Mouse (Mus musculus) adrenal gland, adult 2 months (tissue): Measurements from ENCODE around the gene Mamdc4. TPM values are rescaled to one million over a fixed set of nuclear protein-coding genes. Genes with fewer than 3 reads are reported as not detected.
"Not testable (repeated sequence)": the region's sequence is repeated elsewhere in the genome, so short reads cannot be mapped to it uniquely, and the experiment has no call there.

Experiments used
- DNase-seq: peaks from one replicate; pipeline ENCODE4 v3.0.0; 2021
- polyA plus RNA-seq: library from polyadenylated mRNA; depleted of rRNA; stranded (reverse); fragments of >200 nt; gene quantifications from 2 replicates; pipeline ENCODE4 v1.2.3, GENCODE M21; 2012
- total RNA-seq, 2 experiments: library from RNA; stranded (reverse); gene quantifications; 2 replicates each; pipeline ENCODE4 v1.2.3; 2021

The Mamdc4 gene
- total and polyA plus RNA-seq, 3 experiments: 2.3 to 7.4 (median 4.2) TPM

DNA sequence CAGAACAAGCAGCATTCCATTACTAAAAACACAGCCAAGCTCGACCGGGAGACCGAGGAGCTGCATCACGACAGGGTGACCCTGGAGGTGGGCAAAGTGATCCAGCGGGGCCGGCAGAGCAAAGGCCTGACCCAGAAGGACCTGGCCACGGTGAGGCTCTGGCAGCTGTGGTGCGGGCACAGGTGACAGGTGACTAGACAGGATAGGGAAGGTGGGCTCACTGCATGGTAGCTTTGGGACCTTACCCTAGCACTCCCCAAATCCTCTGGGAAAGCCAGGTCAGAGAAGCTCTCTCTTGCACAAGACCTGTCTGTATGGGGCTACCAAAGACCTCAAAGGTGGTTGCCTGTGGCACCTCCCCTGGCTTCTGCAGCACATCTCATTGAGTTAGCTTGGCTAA, 14.1 kb downstream of the Mamdc4 start:
- no peak for DNase-seq

DNA sequence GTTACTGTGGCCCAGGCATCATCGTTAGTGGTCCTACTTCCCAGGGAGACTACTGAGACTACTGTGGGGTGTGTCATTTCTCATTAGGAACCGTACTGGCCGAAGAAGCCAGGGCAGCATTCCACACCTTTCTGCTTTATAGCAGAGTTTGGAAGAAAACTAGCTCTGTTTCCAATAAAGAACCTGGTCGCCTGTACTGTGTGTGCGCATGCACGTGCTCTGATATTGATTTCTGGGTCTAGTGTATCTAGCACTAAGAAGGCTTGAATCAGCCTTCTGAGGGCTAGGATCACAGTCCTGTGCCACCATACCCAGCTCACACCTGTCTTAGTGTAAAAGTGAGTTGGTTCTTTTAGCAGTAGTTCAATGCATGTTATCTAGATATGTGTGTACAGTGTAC, 15.9 kb downstream of the Mamdc4 start:
- DNase-seq: no peak

DNA sequence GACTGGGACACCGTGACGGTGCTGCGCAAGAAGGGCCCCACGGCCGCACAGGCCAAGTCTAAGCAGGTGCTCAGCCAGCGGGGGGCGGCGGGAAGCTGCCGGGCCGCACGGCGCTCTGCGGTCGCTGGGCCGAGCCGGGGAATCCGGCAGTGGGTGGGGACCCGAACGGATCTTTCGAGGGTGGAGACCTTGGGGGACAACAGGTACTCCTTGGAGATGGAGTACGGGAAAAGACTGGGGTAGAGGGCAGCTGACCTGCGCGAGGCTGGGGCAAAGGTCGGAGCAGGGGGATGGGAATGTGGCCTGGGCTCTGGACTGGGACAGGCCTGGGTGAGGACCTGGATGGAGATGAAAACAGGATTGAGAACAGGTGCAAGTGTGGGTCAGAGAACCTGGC, 16.7 kb downstream of the Mamdc4 start:
- DNase-seq: no peak

- peak; percentile 98 for DNase-seq
These were observed 17.3 kb downstream of the Mamdc4 start, which contains the start of gene Edf1 for GRCm38 (mm10) chr2:25557221-25557963. Gene Edf1 (plus strand): TSS chr2:25557847.

DNA sequence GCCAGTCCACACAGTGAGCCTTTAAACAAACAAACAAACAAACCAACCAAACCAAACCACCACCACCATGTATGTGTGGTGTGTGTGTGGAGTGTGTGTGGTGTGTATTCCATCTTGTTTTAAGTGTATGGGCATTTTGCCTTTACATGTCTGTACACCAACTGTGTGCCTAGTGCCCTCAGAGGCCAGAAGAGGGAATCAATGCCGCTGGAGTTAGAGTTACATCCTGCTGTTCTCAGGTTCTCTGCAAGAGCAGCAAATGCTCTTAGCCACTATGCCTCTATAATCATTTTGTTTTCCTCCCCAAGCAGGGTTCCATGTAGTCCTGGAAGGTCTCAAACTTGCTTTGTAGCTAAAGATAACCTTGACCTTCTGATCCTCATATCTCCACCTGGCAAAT, 18.3 kb downstream of the Mamdc4 start:
- DNase-seq: no peak

GRCm38 (mm10) chr2:25555479-25555878, 19.2 kb downstream of the Mamdc4 start:
- DNase-seq: not testable (repeated sequence)

- not testable (repeated sequence) for DNase-seq
These were observed 21.4 kb downstream of the Mamdc4 start for GRCm38 (mm10) chr2:25553171-25553786.

- peak; percentile 67 for DNase-seq
These were observed 23.5 kb downstream of the Mamdc4 start for GRCm38 (mm10) chr2:25551186-25551585.

DNA sequence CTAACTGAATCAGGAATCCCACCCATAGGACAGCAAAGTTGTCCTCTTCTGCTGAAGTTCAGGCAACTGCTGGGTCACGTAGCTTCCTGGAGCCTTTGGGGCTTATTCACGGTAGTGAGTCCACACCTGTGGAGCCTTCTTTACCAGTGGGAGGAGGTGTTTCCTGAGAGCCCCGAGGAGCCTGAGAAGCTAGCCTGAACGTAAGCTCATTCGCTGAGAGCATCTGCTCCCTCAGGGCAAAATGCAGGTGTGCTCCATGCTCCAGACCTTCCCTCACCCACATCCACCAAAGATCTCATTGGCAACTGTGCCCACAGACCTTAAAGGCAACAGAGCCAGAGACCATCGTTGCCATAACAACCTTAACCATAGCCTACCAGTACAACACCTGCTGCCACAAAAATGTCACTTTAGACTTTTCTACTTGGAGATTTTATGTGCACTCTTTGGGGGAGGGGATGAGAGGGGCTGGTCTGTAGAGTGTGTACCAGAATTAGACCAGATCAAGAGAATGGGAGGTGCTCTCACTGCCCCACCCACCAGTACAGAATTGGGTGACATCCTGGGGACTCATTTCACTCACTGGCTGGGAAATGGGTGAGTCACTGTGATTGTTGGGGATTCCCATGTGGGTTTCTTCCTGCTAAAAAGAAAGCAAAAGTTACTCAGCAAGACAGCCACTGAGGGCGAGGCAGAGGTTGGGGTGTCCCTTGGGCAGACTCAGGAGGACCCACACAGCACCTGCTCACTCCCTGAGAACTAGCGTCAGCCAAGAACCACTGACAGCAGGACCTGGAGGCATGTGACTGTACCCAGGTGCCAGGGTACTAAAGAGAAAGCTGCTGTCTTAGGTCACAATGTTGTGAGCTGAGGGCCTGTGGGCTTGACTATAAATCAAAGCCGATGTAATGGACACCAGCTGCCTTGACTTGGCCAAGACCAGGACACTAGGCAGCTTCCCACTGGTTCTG, 25.3 kb downstream of the Mamdc4 start:
- no peak for DNase-seq

DNA sequence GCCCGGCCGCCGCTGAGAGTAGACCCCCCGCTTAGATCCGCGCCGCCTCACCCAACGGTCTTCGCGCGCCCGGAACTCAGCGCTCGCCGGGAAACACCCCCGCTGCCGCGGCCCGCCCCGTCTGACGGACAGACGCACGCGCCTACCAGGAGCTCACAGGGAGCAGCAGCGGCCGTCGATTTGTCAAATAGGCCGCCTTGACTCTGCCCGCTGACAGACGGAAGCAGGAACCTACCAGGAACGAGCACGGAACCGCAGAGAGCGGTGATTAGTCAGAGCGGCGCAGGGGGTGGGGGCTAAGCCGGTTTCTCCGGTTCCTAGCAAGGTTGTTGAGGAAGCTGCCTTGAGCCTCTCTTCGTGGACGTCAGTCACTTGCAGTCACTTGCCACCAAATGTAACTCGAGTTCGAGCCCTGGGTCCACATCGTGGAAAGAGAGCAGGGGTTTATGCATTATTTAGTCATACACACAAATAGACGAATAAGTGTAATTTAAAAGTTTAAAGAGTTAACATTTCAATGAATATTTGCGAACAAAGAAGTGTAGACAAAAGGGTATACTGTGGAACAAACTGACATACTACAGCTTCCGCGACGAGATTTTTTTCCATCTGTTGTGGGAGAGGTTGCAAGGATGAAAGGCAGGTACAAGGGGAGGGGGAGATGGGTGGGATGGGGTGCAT, 27.7 kb downstream of the Mamdc4 start, which contains the start of gene Traf2:
Gene Traf2 (minus strand): TSS at position 130 of the 681 bp plus-strand sequence.
- DNase-seq: peak; percentile 99

DNA sequence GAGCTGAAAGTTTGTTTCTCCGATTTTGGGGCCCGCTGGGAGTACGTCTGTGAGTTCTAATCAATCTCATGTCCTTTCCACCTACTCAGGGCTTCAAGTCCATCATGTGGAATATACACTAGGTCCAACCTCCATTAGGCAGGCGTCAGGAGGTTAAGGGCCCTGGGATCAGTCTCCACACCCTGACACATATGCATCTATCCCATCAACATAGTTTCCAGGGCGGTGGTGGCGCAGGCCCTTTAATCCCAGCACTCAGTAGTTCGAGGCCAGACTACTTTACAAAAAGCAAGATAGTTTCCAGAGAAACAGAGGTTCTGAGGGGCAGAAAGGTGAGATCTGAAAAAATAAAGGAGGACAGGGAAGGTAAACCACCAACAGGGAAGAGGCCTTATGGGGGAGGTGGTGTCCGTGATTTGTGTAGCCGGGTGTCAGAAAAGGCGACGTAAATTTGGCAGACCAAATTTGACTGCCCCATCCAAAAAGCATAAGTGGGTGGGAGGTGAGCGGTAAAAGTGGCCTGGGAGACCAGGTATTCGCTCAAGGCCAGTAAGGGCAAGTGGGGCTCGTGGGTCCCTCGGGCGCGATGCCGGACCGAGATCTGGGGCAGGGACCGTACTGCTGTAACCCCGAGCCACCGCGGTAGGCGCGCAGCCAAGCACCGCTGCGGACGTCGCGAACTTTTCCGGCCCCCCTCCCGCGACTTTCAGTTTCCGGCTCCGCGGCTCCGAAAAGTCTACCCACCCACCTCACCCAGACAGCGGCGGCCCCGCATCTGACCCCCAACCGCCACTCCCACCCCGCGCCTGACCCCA, 28.4 kb downstream of the Mamdc4 start:
- no peak for DNase-seq

DNA sequence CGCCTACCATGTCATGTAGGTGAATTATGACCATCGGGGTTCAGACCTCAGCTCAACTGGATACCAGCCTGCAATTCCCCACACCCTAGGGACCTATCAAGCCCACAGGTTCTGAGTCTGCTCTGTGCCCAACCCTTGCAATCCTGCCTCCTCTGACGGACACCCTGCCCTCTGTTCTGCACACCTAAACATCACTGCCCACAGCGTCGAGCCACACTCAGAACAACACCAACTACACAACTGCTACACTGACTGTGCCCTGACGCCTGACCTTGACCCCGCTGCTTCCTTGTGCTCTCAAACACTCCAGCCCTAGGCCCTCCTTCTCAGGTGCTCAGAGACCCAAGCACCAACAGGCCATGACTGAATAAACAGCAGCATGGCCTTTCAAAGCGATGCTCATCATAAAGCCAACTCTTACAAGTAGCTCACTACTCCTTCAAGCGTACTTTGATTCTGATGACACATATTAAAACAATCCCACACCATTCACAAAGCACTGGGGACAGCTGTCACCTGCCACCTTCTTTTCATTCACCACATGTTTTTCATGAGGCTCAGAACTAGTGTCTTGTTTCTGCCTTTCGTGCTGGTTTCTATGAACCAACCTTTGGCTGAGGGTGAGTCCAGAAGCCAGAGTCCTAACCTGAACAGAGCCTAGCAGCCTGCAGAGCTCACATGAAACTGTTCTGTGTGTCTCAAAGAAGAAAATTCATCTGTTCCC, 32.8 kb downstream of the Mamdc4 start:
- DNase-seq: no peak

GRCm38 (mm10) chr2:25540541-25540948, 34.1 kb downstream of the Mamdc4 start:
- DNase-seq: peak; percentile 81

GRCm38 (mm10) chr2:25536531-25536930, 38.1 kb downstream of the Mamdc4 start:
- peak; percentile 88 for DNase-seq

- DNase-seq: no peak
These were observed 39.8 kb downstream of the Mamdc4 start for GRCm38 (mm10) chr2:25534866-25535182.

GRCm38 (mm10) chr2:25534178-25534865, 40.3 kb downstream of the Mamdc4 start:
- peak; percentile 96 for DNase-seq

DNA sequence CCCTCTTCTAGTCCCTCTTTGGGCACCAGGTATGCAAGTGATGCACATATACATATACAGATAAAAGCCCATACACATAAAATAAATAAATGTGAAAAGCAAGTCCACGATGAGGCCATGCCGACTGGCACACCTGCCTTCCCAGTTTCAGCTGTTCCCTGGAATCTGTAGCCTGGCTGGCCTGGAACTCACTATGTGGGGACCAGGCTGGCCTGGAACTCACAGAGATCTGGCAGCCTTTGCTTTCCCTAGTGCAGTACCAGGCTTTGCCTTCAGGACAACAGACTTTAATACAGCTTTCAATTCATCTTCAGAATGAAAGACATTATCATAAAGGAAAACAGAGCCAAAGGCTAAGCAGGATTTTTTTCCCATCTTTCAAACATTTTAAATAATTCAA, 40.9 kb downstream of the Mamdc4 start:
- DNase-seq: no peak

DNA sequence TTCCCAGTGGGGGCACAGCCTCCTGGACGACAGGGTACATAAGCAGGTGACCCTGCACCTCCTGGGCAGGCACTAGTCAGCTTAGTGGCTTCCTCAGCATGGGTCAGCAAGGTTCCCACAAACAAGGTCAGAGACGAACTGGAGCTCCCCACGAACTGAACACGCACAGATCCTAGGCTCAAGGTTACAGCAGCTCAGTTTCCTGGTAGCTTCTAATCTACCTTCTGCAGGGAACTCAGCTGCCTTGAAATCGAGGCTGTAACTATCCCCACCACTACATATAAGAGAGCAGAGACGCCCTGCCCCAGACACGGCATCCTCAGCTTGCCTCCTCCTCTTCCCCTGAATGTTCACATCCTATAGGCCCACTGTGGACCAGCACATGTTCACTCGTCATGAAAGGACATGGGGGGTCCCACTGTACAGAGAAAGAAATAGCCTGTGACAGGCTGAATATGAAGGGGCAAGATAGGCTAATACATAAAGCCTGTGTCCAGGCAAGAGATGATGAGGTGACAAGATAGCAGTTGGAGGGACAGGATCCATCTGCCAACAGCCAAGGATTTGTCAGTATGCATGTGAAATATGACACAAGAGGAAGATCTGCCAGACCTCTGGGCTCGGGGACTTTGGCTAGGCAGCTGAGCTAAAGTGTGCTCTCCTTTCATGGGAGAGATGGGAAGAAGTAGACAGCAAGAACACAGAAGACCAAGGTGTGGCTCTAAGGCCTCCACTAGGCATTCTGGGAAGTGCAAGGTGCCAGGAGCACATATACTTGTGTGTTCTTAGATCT, 47.9 kb downstream of the Mamdc4 start:
- peak; percentile 59 for DNase-seq
